Comparison of ENCODE assay signal across 29 mouse cellular contexts in the genomic region with DNA sequence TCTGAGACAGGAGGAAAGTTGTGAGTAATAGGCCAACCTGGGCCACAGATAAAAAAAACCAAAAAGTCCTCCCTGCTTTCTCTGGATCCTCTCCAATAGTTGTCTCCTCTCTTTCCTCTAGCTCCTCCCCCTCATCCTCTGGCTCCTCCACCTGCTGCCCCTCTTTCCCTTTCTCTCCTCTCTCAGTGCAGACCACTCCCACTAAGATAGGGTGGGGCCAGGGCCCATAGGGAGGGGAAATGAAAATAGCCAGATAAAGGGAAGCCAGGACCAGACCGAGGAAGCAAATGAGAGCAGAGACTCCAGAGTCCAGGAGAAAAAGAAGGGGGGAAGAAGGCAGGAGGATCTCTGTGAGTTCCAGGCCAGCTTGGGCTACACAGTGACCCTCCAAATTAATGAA. TPM values are rescaled to one million over a fixed set of nuclear protein-coding genes. Genes with fewer than 3 reads are reported as not detected.
DNase-seq lines count a peak whose midpoint lies in the region; ATAC-seq and TF ChIP-seq lines count a peak whose summit lies in the region.
"Had no signal": no experiment of that assay in that cellular context is flagged by ENCODE, and none has a peak within 500 bp of the region (broad histone marks: within the 10 kb centered on the region; RNA-seq: fewer than 3 reads in every experiment).

No protein-coding gene starts in this region.

- peak overlapping the region; percentile 34; the same call in 1 of the 2 replicates for H3K27ac ChIP-seq in ES-E14 (ENCODE audit: insufficient read depth, low read depth, low read length, poor library complexity, severe bottlenecking)
- no peak overlapping the region for H3K27ac ChIP-seq in layer of hippocampus, adult 2 months
- H3K27ac ChIP-seq: embryonic facial prominence, embryonic 10.5 days; embryonic facial prominence, embryonic 13.5 days; forebrain, embryonic 12.5 days; forebrain, embryonic 15.5 days; hindbrain, embryonic 10.5 days; hindbrain, embryonic 13.5 days; intestine, embryonic 15.5 days had no signal

- TF ChIP-seq CTCF in E14TG2a.4 (conservative IDR thresholded peaks at IDR 0.05; ENCODE audit: low read length), result no peak
- no peak for TF ChIP-seq CTCF in layer of hippocampus, adult 2 months (conservative IDR thresholded peaks at IDR 0.05)

- H3K4me3 ChIP-seq in E14TG2a.4 (replicated peaks; ENCODE audit: low read length) (peak overlapping the region; percentile 41; the same call in 1 of the 2 replicates), ES-E14 (ENCODE audit: insufficient read depth in 1 of 2, low read depth in 1 of 2, low read length in 2 of 2, poor library complexity in 1 of 2, severe bottlenecking in 1 of 2) (peak overlapping the region in 1 of 2 experiments; percentile 31; a peak in 2 of 4 replicates)
- no peak overlapping the region for H3K4me3 ChIP-seq in layer of hippocampus, adult 2 months
- H3K4me3 ChIP-seq: embryonic facial prominence, embryonic 10.5 days; embryonic facial prominence, embryonic 13.5 days; erythroblast, embryonic 14.5 days; forebrain, embryonic 12.5 days; forebrain, embryonic 15.5 days; hindbrain, embryonic 10.5 days; hindbrain, embryonic 13.5 days; intestine, embryonic 15.5 days had no signal

- H3K4me1 ChIP-seq in E14TG2a.4 (replicated peaks; ENCODE audit: low read depth, low read length), result peaks cover 35% of the 10 kb centered on the region
- H3K4me1 ChIP-seq in ES-E14 (ENCODE audit: control insufficient read depth in 2 of 2, insufficient read depth in 2 of 2, low read length in 2 of 2, poor library complexity in 1 of 2), result peaks cover 0 to 5% of the 10 kb centered on the region in 2 experiments; a peak in 1 of 4 replicates
- H3K4me1 ChIP-seq: embryonic facial prominence, embryonic 13.5 days; forebrain, embryonic 12.5 days; forebrain, embryonic 15.5 days; hindbrain, embryonic 13.5 days; intestine, embryonic 15.5 days had no signal

- ATAC-seq in activated CD4-positive, CD25-positive, alpha-beta regulatory T cell, adult 4 months, result no peak
- ATAC-seq: forebrain, embryonic 15.5 days; hindbrain, embryonic 16.5 days; intestine, embryonic 15.5 days; Patski had no signal

- H3K27me3 ChIP-seq in E14TG2a.4 (ENCODE audit: insufficient read depth, low read length), result no peaks in the 10 kb centered on the region
- H3K27me3 ChIP-seq: forebrain, embryonic 15.5 days; intestine, embryonic 15.5 days had no signal

- DNase-seq in ES-E14 (ENCODE audit: low read depth, low spot score), result peak; percentile 82
- peak; percentile 85 for DNase-seq in ZHBTc4 (ENCODE audit: low read depth, low spot score)
- DNase-seq in cerebellum, postnatal 14 days, result no peak
- DNase-seq in layer of hippocampus, adult 2 months (ENCODE audit: low spot score in 2 of 2), result no peak
- DNase-seq: adrenal gland, adult 2 months; adrenal gland, postnatal 14 days; cerebellum, adult 11 months; cerebellum, adult 2 months; cerebellum, adult 9-11 months; cerebellum, postnatal 36 days; embryo, embryonic 11 days; gastrocnemius, postnatal 10 days; gastrocnemius, postnatal 36 days; heart, adult 11 months; heart, postnatal 36 days; kidney, adult 11 months had no signal

- no peak overlapping the region for H3K9ac ChIP-seq in ES-E14 (ENCODE audit: insufficient read depth, low read depth, low read length, poor library complexity, severe bottlenecking)
- H3K9ac ChIP-seq: embryonic facial prominence, embryonic 13.5 days; forebrain, embryonic 12.5 days; forebrain, embryonic 15.5 days; hindbrain, embryonic 13.5 days; intestine, embryonic 15.5 days had no signal

- in situ Hi-C loops in ES-E14 (cut with MboI; ENCODE audit: low sequenced_read_pairs in 2 of 2, unreplicated experiment in 2 of 2), result no loop called here

- no peaks in the 10 kb centered on the region for H3K36me3 ChIP-seq in E14TG2a.4 (ENCODE audit: insufficient read depth, low read length)
- no peaks in the 10 kb centered on the region for H3K36me3 ChIP-seq in ES-E14 (ENCODE audit: control insufficient read depth, insufficient read depth, low read length, poor library complexity, severe bottlenecking)
- H3K36me3 ChIP-seq: embryonic facial prominence, embryonic 10.5 days; embryonic facial prominence, embryonic 13.5 days; forebrain, embryonic 12.5 days; forebrain, embryonic 15.5 days; G1E; hindbrain, embryonic 10.5 days; hindbrain, embryonic 13.5 days; intestine, embryonic 15.5 days had no signal

- H3K9me3 ChIP-seq in E14TG2a.4 (ENCODE audit: low read length) (no peaks in the 10 kb centered on the region), ES-E14 (ENCODE audit: control insufficient read depth, insufficient read depth, low read depth, low read length) (no peaks in the 10 kb centered on the region)
- H3K9me3 ChIP-seq: embryonic facial prominence, embryonic 10.5 days; embryonic facial prominence, embryonic 13.5 days; forebrain, embryonic 12.5 days; forebrain, embryonic 15.5 days; G1E; hindbrain, embryonic 10.5 days; hindbrain, embryonic 13.5 days; intestine, embryonic 15.5 days had no signal

TF ChIP-seq in ES-E14, 5 proteins besides CTCF, POLR2A, EP300 and RAD21:
- TF ChIP-seq CHD2 (IDR thresholded peaks at IDR 0.05; ENCODE audit: low read depth, low read length) (no peak), ZNF384 (IDR thresholded peaks at IDR 0.05; ENCODE audit: low read depth, low read length) (peak; percentile 47; the same call in 1 of the 2 replicates)

RNA-seq across cellular contexts. Expression of gene Dpp9, which starts 6.2 kb away (rescaled TPM):
- total RNA-seq in ES-E14 (2012; rRNA removed), result 27.4 and 27.5 TPM in 2 replicates
- 10 to 100 TPM; 11.5 to 16.9 TPM for polyA plus RNA-seq in activated CD4-positive, CD25-positive, alpha-beta regulatory T cell, adult 4 months (2017; shearing (Covaris generic))
- 10 to 100 TPM; 65.3 to 66.1 TPM for total RNA-seq in layer of hippocampus, adult 2 months (2021)

RNA-seq across cellular contexts. Expression of gene Fem1a, which starts 31.7 kb away (rescaled TPM):
- 18.8 and 18.9 TPM in 2 replicates for total RNA-seq in ES-E14 (2012; rRNA removed)
- polyA plus RNA-seq in activated CD4-positive, CD25-positive, alpha-beta regulatory T cell, adult 4 months (2017; shearing (Covaris generic)), result 1 to 10 TPM; 4.5 to 5.8 TPM
- 10 to 100 TPM; 36.4 to 37.1 TPM for total RNA-seq in layer of hippocampus, adult 2 months (2021)

RNA-seq across cellular contexts. Expression of gene Mydgf, which starts 41.2 kb away (rescaled TPM):
- 71.1 and 95.2 TPM in 2 replicates for total RNA-seq in ES-E14 (2012; rRNA removed)
- polyA plus RNA-seq in activated CD4-positive, CD25-positive, alpha-beta regulatory T cell, adult 4 months (2017; shearing (Covaris generic)), result 10 to 100 TPM; 57.3 to 59.9 TPM
- total RNA-seq in layer of hippocampus, adult 2 months (2021), result 10 to 100 TPM; 40.6 to 41.1 TPM

RNA-seq across cellular contexts. Expression of gene Ticam1, which starts 51.7 kb away (rescaled TPM):
- 2.4 and 2.8 TPM in 2 replicates for total RNA-seq in ES-E14 (2012; rRNA removed)
- polyA plus RNA-seq in activated CD4-positive, CD25-positive, alpha-beta regulatory T cell, adult 4 months (2017; shearing (Covaris generic)), result 10 to 100 TPM in 1 of 2 experiments, 1 to 10 TPM in 1; 6.4 to 11.3 TPM
- 1 to 10 TPM; 6.1 to 7.1 TPM for total RNA-seq in layer of hippocampus, adult 2 months (2021)

Comparison
In these comparisons a context has a peak if more than half of its experiments do, and no peak if none do; other contexts are left out.
1. DNase-seq: peak in ES-E14 (single experiment) and ZHBTc4 (single experiment); none in cerebellum, postnatal 14 days (0 of 2) and layer of hippocampus, adult 2 months (0 of 2).